Mouse (Mus musculus) small intestine, adult 2 months (tissue): ENCODE measurements at regions not wholly inside any gene's neighbourhood (a gene's known extent, or its start where the extent isn't known, plus 50 kb on each side); places are given as distances from the start of the nearest gene placed in this dataset.

Experiments
- H3K27ac ChIP-seq: fragments of 200-500 bp; 2 replicates; pipeline ENCODE4 v1.5.1; 2012; ENCODE audit warnings: low read depth, low read length, control low read depth, inconsistent platforms; ENCODE audit not compliant: insufficient read depth
- H3K27me3 ChIP-seq: fragments of 200-500 bp; 2 replicates; pipeline ENCODE4 v1.6.1; 2012; ENCODE audit warnings: mild to moderate bottlenecking, moderate library complexity, low read length, inconsistent platforms; ENCODE audit not compliant: control insufficient read depth, insufficient read depth
- H3K36me3 ChIP-seq: fragments of 200-500 bp; 2 replicates; pipeline ENCODE4 v1.6.1; 2012; ENCODE audit warnings: mild to moderate bottlenecking, low read length, control low read depth, inconsistent platforms; ENCODE audit not compliant: control insufficient read depth, insufficient read depth
- H3K4me1 ChIP-seq: fragments of 200-500 bp; 2 replicates; pipeline ENCODE4 v1.6.1; 2012; ENCODE audit warnings: low read length, inconsistent platforms, mixed read lengths; ENCODE audit not compliant: control insufficient read depth, insufficient read depth, insufficient read length
- H3K4me3 ChIP-seq: fragments of 200-500 bp; 2 replicates; pipeline ENCODE4 v1.5.1; 2012; ENCODE audit warnings: low read depth, mild to moderate bottlenecking, control low read depth, inconsistent platforms, low read length, moderate library complexity
- CTCF ChIP-seq: fragments of 200-500 bp; IDR thresholded peaks from 2 replicates; pipeline ENCODE4 v1.5.1; 2012; ENCODE audit warnings: low read depth, mild to moderate bottlenecking, control low read depth, inconsistent platforms, low read length, moderate library complexity, mixed read lengths; ENCODE audit not compliant: insufficient replicate concordance, insufficient read length; ENCODE audit errors: extremely low read depth
- POLR2A ChIP-seq: fragments of 200-500 bp; IDR thresholded peaks from 2 replicates; pipeline ENCODE4 v1.6.1; 2012; ENCODE audit warnings: low read depth, mild to moderate bottlenecking, control low read depth, inconsistent platforms, low read length, moderate library complexity
- WGBS: fragments of 180-500 bp; shearing (Covaris S2); methylation state at CpG from one replicate; pipeline ENCODE4 v1.1.7; 2018; 5-methylcytosine and 5-hydroxymethylcytosine counted together

DNA sequence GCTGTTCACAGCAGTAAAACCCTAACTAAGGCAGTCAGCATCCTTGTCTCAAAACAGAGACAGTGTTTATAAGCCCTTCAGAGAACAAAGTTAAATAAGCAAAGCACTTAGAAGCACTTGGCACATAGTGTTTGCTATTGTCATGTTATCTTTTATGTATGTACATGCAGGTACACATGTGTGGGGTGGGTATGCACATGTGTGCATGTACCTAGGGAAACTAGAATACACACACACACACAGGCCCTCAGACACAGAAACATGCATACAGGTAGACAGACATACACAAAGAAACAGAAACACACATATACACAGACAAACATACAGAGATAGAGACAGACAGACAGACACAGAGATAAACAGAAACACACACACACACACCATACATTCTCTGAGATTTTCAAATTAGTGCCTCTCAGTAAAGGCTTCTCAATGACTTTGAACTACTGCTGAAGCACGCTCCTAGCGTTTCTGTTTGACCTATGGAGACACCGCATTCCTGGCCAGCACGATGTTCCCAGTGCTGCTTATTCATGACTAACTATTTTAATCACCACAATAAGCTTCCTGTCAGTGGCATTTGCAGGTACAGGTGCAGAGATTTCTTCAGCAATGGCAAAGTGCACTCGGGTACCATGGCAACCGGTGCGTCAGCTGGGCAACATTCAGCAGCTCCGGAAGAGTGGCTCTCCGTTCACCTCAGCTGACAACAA, 148.1 kb downstream of the Rap2a start:
- Histone ChIP-seq H3K4me3 (no peak overlapping the region), H3K27ac (no peak overlapping the region), H3K27me3 (no peaks in the 10 kb centered on the region), H3K36me3 (no peaks in the 10 kb centered on the region), H3K4me1 (no peaks in the 10 kb centered on the region)
- TF ChIP-seq POLR2A (no peak), CTCF (no peak)
- 34% methylated on average over 9 of the region's 9 CpGs for WGBS

DNA sequence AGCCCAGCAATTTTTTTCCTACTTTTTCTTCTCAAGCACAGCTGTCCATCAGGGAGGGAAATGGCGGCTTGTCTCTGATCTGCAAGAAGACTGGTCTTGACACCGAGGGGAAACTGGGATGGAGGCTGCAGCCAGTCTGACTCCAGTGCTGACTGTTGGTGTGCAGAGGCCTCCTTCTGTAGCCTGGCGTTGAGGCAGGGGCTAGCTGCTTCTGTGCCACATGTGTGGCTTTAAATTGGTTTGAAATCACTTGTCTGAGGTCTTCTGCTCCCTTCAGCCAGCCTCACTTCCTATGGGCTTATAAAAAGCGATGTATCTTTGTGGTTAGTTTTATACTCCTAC, 148.7 kb downstream of the Rap2a start:
- Histone ChIP-seq H3K36me3 (no peaks in the 10 kb centered on the region), H3K27ac (no peak overlapping the region), H3K4me1 (no peaks in the 10 kb centered on the region), H3K27me3 (no peaks in the 10 kb centered on the region), H3K4me3 (no peak overlapping the region)
- TF ChIP-seq POLR2A (no peak), CTCF (no peak)
- WGBS, result 51% methylated on average over 4 of the region's 4 CpGs

DNA sequence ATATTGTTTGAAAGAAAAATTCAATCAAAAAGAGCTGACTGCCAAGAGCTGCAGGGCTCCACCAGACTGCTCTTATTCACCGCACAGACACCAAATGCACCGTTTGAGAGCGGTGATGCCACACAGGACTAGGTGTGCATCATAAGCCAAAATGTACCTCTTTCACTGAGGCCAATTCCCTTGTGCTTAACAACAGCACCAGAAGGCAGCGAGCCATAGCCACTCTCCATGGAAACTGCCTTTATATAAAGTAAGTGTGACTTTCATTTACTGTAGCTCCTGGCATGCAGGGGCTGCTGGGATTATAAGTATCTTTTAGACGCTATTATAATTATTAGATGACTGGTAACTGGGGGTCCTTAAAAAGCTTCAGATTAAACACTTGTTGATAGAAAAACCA, 154.5 kb downstream of the Rap2a start:
- no peak overlapping the region for H3K27ac ChIP-seq
- H3K36me3 ChIP-seq, result no peaks in the 10 kb centered on the region
- H3K27me3 ChIP-seq, result no peaks in the 10 kb centered on the region
- TF ChIP-seq CTCF (no peak), POLR2A (no peak)
- H3K4me3 ChIP-seq, result no peak overlapping the region
- WGBS, result 92% methylated on average over 5 of the region's 5 CpGs
- H3K4me1 ChIP-seq, result no peaks in the 10 kb centered on the region

DNA sequence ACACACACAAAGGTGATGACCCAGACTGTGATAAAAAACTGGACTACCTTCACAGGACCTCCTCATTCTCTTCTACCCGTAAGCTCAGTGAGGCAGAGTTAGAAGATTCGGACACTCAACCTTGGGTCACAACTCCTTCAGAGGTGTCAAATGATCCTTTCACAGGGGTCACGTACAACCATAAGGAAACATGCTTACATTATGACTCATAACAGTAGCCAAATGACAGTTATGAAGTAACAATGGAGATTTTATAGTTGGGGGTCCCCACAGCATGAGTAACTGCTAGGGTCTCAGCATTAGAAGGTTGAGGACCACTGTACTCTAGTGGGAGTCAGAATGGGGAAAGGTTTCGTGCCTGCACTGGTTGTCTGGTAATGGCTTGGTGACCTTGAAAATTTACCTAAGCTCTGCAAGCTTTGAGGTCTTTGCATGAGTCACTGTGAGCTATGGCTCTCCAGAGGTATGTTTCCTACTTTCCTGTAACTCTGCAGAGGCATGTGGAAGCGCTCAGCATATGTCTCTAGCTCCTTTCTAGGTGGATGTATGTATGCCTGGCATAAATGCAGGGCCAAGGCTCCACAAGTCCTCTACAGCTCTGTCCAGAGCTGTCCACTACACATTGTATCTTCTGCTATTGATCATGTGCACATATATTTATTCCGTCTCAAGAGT, 158.6 kb downstream of the Rap2a start:
- Histone ChIP-seq H3K27me3 (no peaks in the 10 kb centered on the region), H3K4me3 (no peak overlapping the region), H3K27ac (no peak overlapping the region), H3K4me1 (no peaks in the 10 kb centered on the region), H3K36me3 (no peaks in the 10 kb centered on the region)
- WGBS, result 92% methylated on average over 6 of the region's 6 CpGs
- no peak for TF ChIP-seq CTCF

DNA sequence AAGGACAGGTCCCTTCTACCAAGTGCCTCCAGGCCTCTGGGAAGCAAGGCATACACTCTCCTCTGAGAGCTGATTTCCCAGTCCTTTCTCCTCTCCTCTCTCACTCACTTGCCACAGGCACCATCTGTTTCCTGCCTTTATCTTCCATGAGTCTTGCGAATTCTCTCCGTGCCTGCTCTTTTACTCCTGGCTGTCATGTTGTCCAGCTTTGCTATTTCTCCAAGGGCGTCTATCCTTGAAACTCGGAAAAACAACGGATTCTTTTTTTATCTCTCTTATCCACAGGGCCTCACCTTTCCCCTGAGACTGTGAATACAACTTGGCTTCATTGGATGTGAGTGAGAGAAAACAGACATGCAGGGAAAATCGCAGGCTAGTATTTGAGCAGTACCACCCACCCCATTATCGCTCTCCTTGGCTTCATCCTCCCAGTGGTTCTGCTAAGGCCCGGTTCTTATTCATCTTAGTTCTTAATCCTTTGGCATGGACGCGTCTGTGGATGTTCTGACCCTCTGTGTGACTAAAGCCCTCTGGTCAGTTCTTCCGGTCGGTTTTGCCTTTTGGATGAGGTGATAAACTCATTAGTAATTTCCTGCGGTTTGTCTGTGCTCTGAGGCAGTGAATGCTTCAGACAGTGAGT, 159.4 kb downstream of the Rap2a start:
- TF ChIP-seq CTCF (no peak), POLR2A (no peak)
- Histone ChIP-seq H3K36me3 (no peaks in the 10 kb centered on the region), H3K27ac (no peak overlapping the region), H3K4me3 (no peak overlapping the region), H3K27me3 (no peaks in the 10 kb centered on the region), H3K4me1 (no peaks in the 10 kb centered on the region)
- WGBS, result 74% methylated on average over 13 of the region's 13 CpGs

DNA sequence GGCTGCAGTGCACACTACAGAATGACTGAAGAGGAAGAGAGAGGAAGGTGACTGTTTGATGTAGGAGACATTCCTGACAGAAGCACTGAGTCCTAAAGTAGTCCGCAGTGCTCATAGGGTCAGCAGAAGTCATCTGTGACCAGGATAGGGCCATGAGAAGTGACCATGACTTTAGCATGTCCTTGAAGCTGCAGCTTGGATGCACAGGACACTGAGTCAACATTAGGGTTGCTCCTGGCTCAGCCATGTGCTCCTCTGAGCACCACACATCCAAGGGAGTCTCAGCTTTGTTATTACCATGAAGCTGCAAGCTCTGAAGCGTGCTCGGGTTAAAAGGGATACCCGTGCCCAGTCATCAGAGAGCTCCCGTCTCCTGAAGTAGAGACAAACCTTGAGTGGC, 164.3 kb downstream of the Rap2a start:
- H3K36me3 ChIP-seq, result no peaks in the 10 kb centered on the region
- H3K4me3 ChIP-seq, result no peak overlapping the region
- H3K4me1 ChIP-seq, result no peaks in the 10 kb centered on the region
- no peaks in the 10 kb centered on the region for H3K27me3 ChIP-seq
- no peak overlapping the region for H3K27ac ChIP-seq
- TF ChIP-seq POLR2A (no peak), CTCF (no peak)
- whole genome bisulfite sequencing, result 89% methylated on average over 5 of the region's 5 CpGs

DNA sequence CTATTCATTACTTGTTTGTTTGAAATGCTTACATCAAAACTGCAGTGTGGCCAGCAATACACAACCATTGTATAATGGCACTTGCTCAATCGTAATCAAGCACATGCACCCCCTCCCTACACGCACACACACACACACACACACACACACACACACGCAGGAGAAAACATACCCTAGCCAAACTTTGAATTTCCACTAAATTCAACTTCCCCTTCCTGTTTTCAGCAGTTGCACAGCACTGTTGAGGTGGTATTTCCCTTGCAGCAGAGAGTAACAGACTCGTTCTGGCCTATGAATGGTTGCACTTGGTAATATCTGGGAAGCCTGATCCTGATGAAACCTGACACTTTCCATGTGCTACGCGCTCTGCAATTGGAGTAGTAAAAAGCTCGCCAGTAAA, 173.8 kb downstream of the Rap2a start:
- TF ChIP-seq CTCF, result no peak
- no peak for TF ChIP-seq POLR2A
- WGBS, result 88% methylated on average over 7 of the region's 7 CpGs

More for the DNA sequence above, 173.8 kb downstream of the Rap2a start:
- H3K4me1 ChIP-seq, result no peaks in the 10 kb centered on the region
- H3K4me3 ChIP-seq, result no peak overlapping the region
- no peak overlapping the region for H3K27ac ChIP-seq
- H3K36me3 ChIP-seq, result no peaks in the 10 kb centered on the region
- H3K27me3 ChIP-seq, result no peaks in the 10 kb centered on the region
